Mouse (Mus musculus) MEL (cell line): ENCODE measurements at regions not wholly inside any gene's neighbourhood (a gene's known extent, or its start where the extent isn't known, plus 50 kb on each side); places are given as distances from the start of the nearest gene placed in this dataset.

ENCODE experiments used
- CHD2 ChIP-seq: IDR thresholded peaks from 2 replicates; pipeline ENCODE4 v1.6.1; 2011; ENCODE audit warnings: low read length, improper control_type of control experiment
- CTCF ChIP-seq, 3 experiments: IDR thresholded peaks in 2 of 3; conservative IDR thresholded peaks in 1 of 3; 2 replicates each; pipeline ENCODE4 v1.5.1; 2011 to 2012; ENCODE audit warnings: low read length in 3 of 3, low read depth in 2 of 3, mild to moderate bottlenecking in 2 of 3, improper control_type of control experiment in 1 of 3, inconsistent platforms in 1 of 3, mixed read lengths in 1 of 3, moderate library complexity in 1 of 3; ENCODE audit not compliant: control insufficient read depth in 1 of 3, insufficient read depth in 1 of 3, poor library complexity in 1 of 3, severe bottlenecking in 1 of 3
- ETS1 ChIP-seq: IDR thresholded peaks from 2 replicates; pipeline ENCODE4 v1.6.1; 2012; ENCODE audit warnings: low read depth, mild to moderate bottlenecking, inconsistent platforms, low read length, improper control_type of control experiment, moderate library complexity
- MYC ChIP-seq: IDR thresholded peaks from 2 replicates; pipeline ENCODE4 v1.6.1; 2011; ENCODE audit warnings: low read depth, mild to moderate bottlenecking, low read length, improper control_type of control experiment, moderate library complexity

GRCm38 (mm10) chr9:116332485-116333118 lies 157.4 kb upstream of the Tgfbr2 start:
- TF ChIP-seq CTCF (IDR thresholded peaks at IDR 0.05 in 2 of 3, conservative IDR thresholded peaks at IDR 0.05 in 1 of 3; ENCODE audit: control insufficient read depth in 1 of 3, insufficient read depth in 1 of 3, low read depth in 2 of 3, low read length in 3 of 3, poor library complexity in 1 of 3, severe bottlenecking in 1 of 3) = no peak
- no peak for TF ChIP-seq ETS1
- no peak for TF ChIP-seq CHD2
- no peak for TF ChIP-seq MYC
